Mouse (Mus musculus): Measurements from ENCODE around the gene Rnf225.

DNA sequence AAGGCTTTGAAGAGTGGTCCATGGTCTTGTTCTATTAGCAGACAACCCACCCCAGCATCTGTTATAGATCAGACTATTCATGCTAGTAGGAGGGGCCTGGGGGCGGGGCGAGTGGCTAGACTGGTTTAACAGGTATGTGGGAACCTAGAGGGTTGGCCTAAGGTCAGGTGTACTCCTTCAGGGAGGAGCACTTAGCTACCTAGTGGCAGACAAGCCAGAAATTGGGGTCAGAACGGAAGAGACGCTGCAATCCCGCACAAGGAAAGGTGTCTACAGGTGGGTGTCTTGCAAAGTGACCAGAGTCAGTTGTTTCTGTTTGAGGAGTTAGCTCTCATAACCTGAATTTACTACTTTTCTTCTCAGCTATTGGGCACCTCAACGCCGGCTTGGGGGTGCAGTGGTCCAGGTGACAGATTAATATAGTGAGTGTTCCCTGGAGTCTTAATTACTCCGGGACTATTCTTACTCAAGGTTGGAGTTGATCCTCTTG, at the start of gene Rnf225:
- no peak for TF ChIP-seq POLR2A (IDR thresholded peaks at IDR 0.05; ENCODE audit: borderline replicate concordance, control insufficient read depth, low read depth, low read length)
- TF ChIP-seq CTCF (IDR thresholded peaks at IDR 0.05; ENCODE audit: control insufficient read depth, insufficient read depth, low read length) = no peak
